ENCODE assay signal across 19 mouse cellular contexts in genomic region chr5:113351768-113352167, GRCm38 (mm10). TPM values are rescaled to one million over a fixed set of nuclear protein-coding genes. Genes with fewer than 3 reads are reported as not detected.
DNase-seq lines count a peak whose midpoint lies in the region; ATAC-seq and TF ChIP-seq lines count a peak whose summit lies in the region.
"Had no signal": no experiment of that assay in that cellular context is flagged by ENCODE, and none has a peak within 500 bp of the region (broad histone marks: within the 10 kb centered on the region; RNA-seq: fewer than 3 reads in every experiment).

No protein-coding gene starts in this region.

- 0 out of 2 replicates have a peak, but pooled peaks cover 5% of the 10 kb centered on the region for H3K4me1 ChIP-seq in neural tube, embryonic 14.5 days (ENCODE audit: control insufficient read depth, insufficient read depth, low read length)
- H3K4me1 ChIP-seq in liver, postnatal 0 days (ENCODE audit: insufficient read depth), result no peaks in the 10 kb centered on the region
- H3K4me1 ChIP-seq: embryonic facial prominence, embryonic 15.5 days had no signal

- TF ChIP-seq CTCF in left cerebral cortex, adult 2 months (IDR thresholded peaks at IDR 0.05), result no peak
- TF ChIP-seq CTCF in liver, postnatal 0 days (IDR thresholded peaks at IDR 0.05; ENCODE audit: low read depth), result no peak

- 28% methylated on average over 3 of the region's 3 CpGs for WGBS in neural tube, embryonic 14.5 days
- 82% methylated on average over 3 of the region's 3 CpGs for WGBS in liver, postnatal 0 days (ENCODE audit: insufficient replicate concordance)

- peak; percentile 43 to 88 for DNase-seq in left cerebral cortex, postnatal 14 days (ENCODE audit: low spot score in 2 of 2)
- no peak for DNase-seq in left cerebral cortex, adult 2 months (ENCODE audit: extremely low spot score in 1 of 2, low spot score in 2 of 2)
- peak; percentile 36 for DNase-seq in right cerebral cortex, postnatal 4 days
- no peak for DNase-seq in right cerebral cortex, adult 18-20 months
- DNase-seq in layer of hippocampus, adult 18-20 months (ENCODE audit: low spot score in 2 of 2), result peak; percentile 40 to 69
- no peak for DNase-seq in urinary bladder, postnatal 25 days (ENCODE audit: low spot score)
- no peak for DNase-seq in liver, postnatal 0 days
- DNase-seq: cerebellum, postnatal 25 days; heart, adult 11 months; heart, postnatal 10 days; kidney, adult 11 months; spleen, adult 18-20 months had no signal

- ATAC-seq in neural tube, embryonic 14.5 days (ENCODE audit: low read depth), result peak; percentile 65; the same call in 1 of the 2 replicates
- ATAC-seq in liver, postnatal 0 days, result no peak
- ATAC-seq: Patski had no signal

- H3K9ac ChIP-seq in neural tube, embryonic 14.5 days (replicated peaks; ENCODE audit: low read depth, low read length), result no peak overlapping the region
- no peak overlapping the region for H3K9ac ChIP-seq in liver, postnatal 0 days (replicated peaks)
- H3K9ac ChIP-seq: embryonic facial prominence, embryonic 15.5 days; limb, embryonic 15.5 days; lung, embryonic 15.5 days had no signal

- intact Hi-C loops in left cerebral cortex, postnatal 14 days (cut with DNase I), result no loop called here
- intact Hi-C loops in left cerebral cortex, adult 2 months (cut with DNase I), result no loop called here

- peaks cover 11% of the 10 kb centered on the region for H3K27me3 ChIP-seq in neural tube, embryonic 14.5 days (ENCODE audit: control insufficient read depth, insufficient read depth, low read length)
- peaks cover 25% of the 10 kb centered on the region for H3K27me3 ChIP-seq in liver, postnatal 0 days (ENCODE audit: insufficient read depth, low read length)

- H3K9me3 ChIP-seq in neural tube, embryonic 14.5 days (ENCODE audit: control insufficient read depth, low read length), result no peaks in the 10 kb centered on the region
- no peaks in the 10 kb centered on the region for H3K9me3 ChIP-seq in liver, postnatal 0 days (ENCODE audit: low read length)
- H3K9me3 ChIP-seq: embryonic facial prominence, embryonic 15.5 days; limb, embryonic 15.5 days; lung, embryonic 15.5 days had no signal

- no peak for TF ChIP-seq EP300 in liver, postnatal 0 days (IDR thresholded peaks at IDR 0.05; ENCODE audit: low read depth)

- no peak overlapping the region for H3K27ac ChIP-seq in left cerebral cortex, adult 2 months
- no peak overlapping the region for H3K27ac ChIP-seq in neural tube, embryonic 14.5 days (ENCODE audit: low read depth, low read length)
- no peak overlapping the region for H3K27ac ChIP-seq in liver, postnatal 0 days (ENCODE audit: low read depth)
- H3K27ac ChIP-seq: embryonic facial prominence, embryonic 15.5 days; limb, embryonic 15.5 days had no signal

- H3K36me3 ChIP-seq in neural tube, embryonic 14.5 days (ENCODE audit: control insufficient read depth, insufficient read depth, low read length), result no peaks in the 10 kb centered on the region
- no peaks in the 10 kb centered on the region for H3K36me3 ChIP-seq in liver, postnatal 0 days (replicated peaks; ENCODE audit: insufficient read depth, low read length)
- H3K36me3 ChIP-seq: embryonic facial prominence, embryonic 15.5 days; limb, embryonic 15.5 days; lung, embryonic 15.5 days had no signal

- H3K4me2 ChIP-seq in neural tube, embryonic 14.5 days (ENCODE audit: low read depth, low read length), result no peak overlapping the region
- no peak overlapping the region for H3K4me2 ChIP-seq in liver, postnatal 0 days (ENCODE audit: low read depth, low read length)
- H3K4me2 ChIP-seq: embryonic facial prominence, embryonic 15.5 days; limb, embryonic 15.5 days; lung, embryonic 15.5 days had no signal

- H3K4me3 ChIP-seq in left cerebral cortex, adult 2 months, result no peak overlapping the region
- no peak overlapping the region for H3K4me3 ChIP-seq in neural tube, embryonic 14.5 days (ENCODE audit: low read depth, low read length)
- H3K4me3 ChIP-seq in liver, postnatal 0 days (ENCODE audit: low read depth, low read length), result no peak overlapping the region
- H3K4me3 ChIP-seq: embryonic facial prominence, embryonic 15.5 days; limb, embryonic 15.5 days; lung, embryonic 15.5 days had no signal

RNA-seq across cellular contexts. Expression of gene Aym1, which starts 5.3 kb away (rescaled TPM):
- total RNA-seq in left cerebral cortex, postnatal 14 days (2021), result not detected
- total RNA-seq in left cerebral cortex, adult 2 months (2021), result not detected
- not detected for total RNA-seq in layer of hippocampus, adult 18-20 months (2021)
- not detected in 2 replicates for polyA plus RNA-seq in neural tube, embryonic 14.5 days (2014; fragmentation: Nextera tagmentation; extraction: Ambion mirVana)
- not detected in 2 replicates for polyA plus RNA-seq in liver, postnatal 0 days (2015; fragmentation: Nextera tagmentation; extraction: Ambion mirVana)
- total RNA-seq: adrenal gland, adult 18-20 months; CH12.LX; heart, postnatal 10 days had no signal
- polyA plus RNA-seq: embryonic facial prominence, embryonic 15.5 days; limb, embryonic 15.5 days; lung, embryonic 15.5 days; Patski had no signal

RNA-seq across cellular contexts. Expression of gene Sgsm1, which starts 41.2 kb away (rescaled TPM):
- 100 to 1,000 TPM; 100 to 110 TPM for total RNA-seq in left cerebral cortex, postnatal 14 days (2021)
- 100 to 1,000 TPM; 175 to 185 TPM for total RNA-seq in left cerebral cortex, adult 2 months (2021)
- total RNA-seq in layer of hippocampus, adult 18-20 months (2021), result 10 to 100 TPM; 75.8 to 90.7 TPM
- polyA plus RNA-seq in neural tube, embryonic 14.5 days (2014; fragmentation: Nextera tagmentation; extraction: Ambion mirVana), result 15.3 and 17.0 TPM in 2 replicates
- 0.45 and 0.49 TPM in 2 replicates for polyA plus RNA-seq in liver, postnatal 0 days (2015; fragmentation: Nextera tagmentation; extraction: Ambion mirVana)

Comparison
In these comparisons a context has a peak if more than half of its experiments do, and no peak if none do; other contexts are left out.
1. DNase-seq: peak in left cerebral cortex, postnatal 14 days (2 of 2), right cerebral cortex, postnatal 4 days (single experiment) and layer of hippocampus, adult 18-20 months (2 of 2); none in left cerebral cortex, adult 2 months (0 of 2), right cerebral cortex, adult 18-20 months (single experiment), urinary bladder, postnatal 25 days (single experiment) and liver, postnatal 0 days (single experiment).